Mouse (Mus musculus): ENCODE measurements around the gene Sds. TPM values are rescaled to one million over a fixed set of nuclear protein-coding genes. Genes with fewer than 3 reads are reported as not detected.

Gene Sds
- total RNA-seq, 2 experiments from 2014 or later = not detected

- no peak for ATAC-seq (replicated peaks; ENCODE audit: low FRiP score, poor library complexity, severe bottlenecking)
Measured at GRCm38 (mm10) chr5:120438991-120439710, 37.2 kb upstream of the Sds start.

DNA sequence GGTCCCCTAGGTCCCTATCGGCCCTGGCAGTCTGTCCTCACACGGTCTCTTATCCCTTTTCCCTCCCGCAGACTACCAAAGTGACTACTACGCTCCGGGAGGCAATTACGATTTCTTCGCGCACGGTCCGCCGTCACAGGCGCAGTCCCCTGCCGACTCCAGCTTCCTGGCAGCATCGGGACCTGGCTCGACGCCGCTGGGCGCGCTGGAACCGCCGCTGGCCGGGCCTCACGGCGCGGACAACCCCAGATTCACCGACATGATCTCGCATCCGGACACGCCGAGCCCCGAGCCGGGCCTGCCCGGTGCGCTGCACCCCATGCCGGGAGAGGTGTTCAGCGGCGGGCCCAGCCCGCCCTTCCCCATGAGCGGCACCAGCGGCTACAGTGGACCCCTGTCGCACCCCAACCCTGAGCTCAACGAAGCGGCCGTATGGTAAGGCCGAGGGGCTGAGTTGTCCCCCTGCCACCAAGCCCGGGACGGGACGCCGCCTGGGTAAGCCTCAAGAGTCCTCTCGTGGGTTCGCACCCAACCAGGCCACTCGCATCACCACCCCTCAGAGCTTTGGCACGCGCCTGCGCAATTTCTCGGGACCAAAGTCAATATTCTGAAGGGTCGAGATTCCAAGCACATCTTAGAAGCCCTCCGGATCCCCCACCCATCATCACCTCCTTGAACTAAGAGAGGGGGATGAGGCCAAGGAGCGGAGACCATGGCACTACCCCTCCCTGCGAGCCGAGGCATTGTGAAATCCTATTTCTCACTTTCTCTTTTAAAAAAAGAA is 36.2 kb upstream of the Sds start:
- ATAC-seq (replicated peaks; ENCODE audit: low FRiP score, poor library complexity, severe bottlenecking) = no peak

DNA sequence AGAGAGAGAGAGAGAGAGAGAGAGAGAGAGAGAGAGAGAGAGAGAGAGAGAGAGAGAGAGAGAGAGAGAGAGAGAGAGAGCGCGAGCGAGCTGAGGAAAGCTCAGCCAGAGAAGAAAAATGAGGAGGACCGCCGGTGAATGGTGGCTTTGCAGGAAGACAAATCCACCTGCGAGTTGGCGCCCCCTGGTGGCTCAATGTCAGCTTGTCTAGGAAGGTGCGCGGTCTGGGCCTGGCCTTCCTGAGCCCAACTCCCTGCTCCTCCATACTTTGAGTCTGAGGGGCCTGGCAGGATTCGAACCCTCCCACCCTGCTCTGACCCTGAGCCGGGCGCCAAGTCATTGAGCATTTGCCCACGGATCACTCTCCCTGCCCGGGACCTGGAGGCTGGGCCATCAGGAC is 35.6 kb upstream of the Sds start:
- ATAC-seq (replicated peaks; ENCODE audit: low FRiP score, poor library complexity, severe bottlenecking) = peak; percentile 78

DNA sequence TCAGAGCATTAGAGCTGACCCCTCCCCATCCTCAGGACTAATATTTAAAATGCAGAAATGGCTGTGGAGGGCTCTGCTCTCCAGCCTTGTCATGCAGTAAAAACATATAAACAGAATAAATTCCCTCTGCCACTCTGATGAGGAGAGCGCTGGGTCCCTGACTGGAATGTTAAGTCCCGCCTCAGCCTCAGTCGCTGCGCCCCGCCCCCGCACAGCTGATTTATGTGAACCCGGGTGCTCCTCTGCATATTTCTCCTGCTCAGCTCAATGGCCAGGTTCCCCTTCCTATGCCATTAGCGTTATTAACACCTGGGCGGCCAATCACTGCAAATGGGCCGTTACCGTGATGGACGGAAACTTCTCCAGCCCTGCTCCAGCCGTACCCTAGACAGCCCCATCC is 29.0 kb upstream of the Sds start:
- ATAC-seq (replicated peaks; ENCODE audit: low FRiP score, poor library complexity, severe bottlenecking) = no peak

- ATAC-seq (replicated peaks; ENCODE audit: low FRiP score, poor library complexity, severe bottlenecking) = no peak
Measured at GRCm38 (mm10) chr5:120454756-120455337, 21.5 kb upstream of the Sds start.

DNA sequence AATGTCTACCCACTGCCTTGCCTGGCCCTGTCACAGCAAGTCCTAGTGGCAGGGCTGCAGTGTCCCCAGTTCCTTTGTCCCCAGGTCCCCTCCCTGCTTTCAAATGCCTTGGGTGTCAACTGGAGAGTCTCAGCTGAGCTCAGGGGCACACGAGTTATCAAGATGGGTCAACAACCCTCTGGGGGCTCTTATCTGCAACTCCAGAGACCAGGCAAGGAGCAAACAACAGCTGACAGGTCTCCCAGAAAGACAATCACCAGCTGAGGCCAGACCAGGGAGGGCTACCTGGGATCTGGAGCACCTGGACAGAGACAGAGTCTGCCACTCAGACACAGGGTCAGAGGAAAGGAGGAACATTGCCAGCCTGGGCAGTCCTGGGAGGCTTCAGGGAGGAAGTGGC is 20.1 kb upstream of the Sds start:
- no peak for ATAC-seq (replicated peaks; ENCODE audit: low FRiP score, poor library complexity, severe bottlenecking)

- no peak for ATAC-seq (replicated peaks; ENCODE audit: low FRiP score, poor library complexity, severe bottlenecking)
Measured at GRCm38 (mm10) chr5:120456841-120457554, 19.3 kb upstream of the Sds start.

- ATAC-seq (replicated peaks; ENCODE audit: low FRiP score, poor library complexity, severe bottlenecking) = 0 out of 2 replicates have a peak, but pooled peaks have one; percentile 46
Measured at GRCm38 (mm10) chr5:120457628-120458027, 18.7 kb upstream of the Sds start.

GRCm38 (mm10) chr5:120459133-120459532 is 17.2 kb upstream of the Sds start:
- ATAC-seq (replicated peaks; ENCODE audit: low FRiP score, poor library complexity, severe bottlenecking) = peak; percentile 44

DNA sequence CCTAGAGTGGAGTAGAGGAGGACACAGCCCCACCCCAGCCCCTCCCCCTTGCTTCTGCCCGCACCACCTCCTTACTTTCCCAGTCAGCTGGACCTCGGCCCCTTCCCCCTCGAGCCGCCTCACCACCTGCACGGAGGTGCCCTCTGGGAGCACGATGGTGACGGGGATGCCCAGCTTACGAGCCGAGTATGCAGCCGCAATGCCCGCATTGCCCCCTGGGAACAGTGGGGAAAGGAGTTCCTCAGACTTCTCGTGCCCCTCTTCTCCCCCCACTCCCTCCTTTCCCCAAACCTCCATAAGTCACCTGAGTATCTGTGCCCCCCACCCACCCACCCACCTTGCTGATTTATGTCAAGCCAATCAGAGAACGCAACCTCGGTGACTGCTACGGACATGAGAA is 14.4 kb upstream of the Sds start:
- ATAC-seq (replicated peaks; ENCODE audit: low FRiP score, poor library complexity, severe bottlenecking) = no peak

- 0 out of 2 replicates have a peak, but pooled peaks have one; percentile 22 for ATAC-seq (replicated peaks; ENCODE audit: low FRiP score, poor library complexity, severe bottlenecking)
Measured at GRCm38 (mm10) chr5:120464321-120464720, 12.0 kb upstream of the Sds start.

- ATAC-seq (replicated peaks; ENCODE audit: low FRiP score, poor library complexity, severe bottlenecking) = no peak
Measured at GRCm38 (mm10) chr5:120465062-120465461, 11.3 kb upstream of the Sds start.

DNA sequence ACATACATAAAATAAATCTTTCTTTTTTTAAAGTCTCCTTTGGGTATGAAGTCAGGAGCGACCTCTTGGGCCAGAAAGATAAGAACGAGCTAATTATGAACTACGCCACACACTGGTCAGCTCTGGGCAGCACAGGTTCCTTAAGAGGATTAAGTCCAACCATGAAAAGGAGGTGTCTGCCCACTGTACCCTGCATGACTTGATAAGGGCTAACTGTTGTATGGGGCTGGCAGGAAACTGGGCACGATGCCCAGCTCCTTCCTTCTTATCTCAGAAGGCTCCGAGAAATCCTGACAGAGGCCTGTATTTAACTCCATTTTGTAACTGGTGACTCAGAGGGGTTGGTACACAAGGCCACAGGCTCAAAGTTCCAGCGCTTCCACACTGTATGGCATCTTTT is 10.5 kb upstream of the Sds start:
- peak; percentile 88 for ATAC-seq (replicated peaks; ENCODE audit: low FRiP score, poor library complexity, severe bottlenecking)

DNA sequence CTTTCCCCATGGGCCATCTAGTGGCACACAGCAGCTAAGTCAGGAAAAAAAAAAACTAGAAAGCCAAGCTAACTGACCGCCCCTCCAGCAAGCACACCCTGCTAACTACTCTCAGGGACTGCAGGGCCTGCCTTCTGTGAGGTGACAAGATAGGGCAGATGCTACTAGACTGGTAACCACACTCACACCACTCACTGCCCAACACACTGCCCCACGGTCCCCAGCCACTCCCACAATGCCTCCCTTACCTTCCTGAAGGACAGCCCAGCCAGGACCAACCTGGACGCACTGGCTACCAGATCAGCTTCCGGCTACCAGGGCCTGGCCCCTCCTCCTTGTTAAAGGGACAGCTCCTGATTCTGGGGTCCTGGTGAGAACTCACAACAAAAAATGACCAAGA is 9.3 kb upstream of the Sds start:
- no peak for ATAC-seq (replicated peaks; ENCODE audit: low FRiP score, poor library complexity, severe bottlenecking)

DNA sequence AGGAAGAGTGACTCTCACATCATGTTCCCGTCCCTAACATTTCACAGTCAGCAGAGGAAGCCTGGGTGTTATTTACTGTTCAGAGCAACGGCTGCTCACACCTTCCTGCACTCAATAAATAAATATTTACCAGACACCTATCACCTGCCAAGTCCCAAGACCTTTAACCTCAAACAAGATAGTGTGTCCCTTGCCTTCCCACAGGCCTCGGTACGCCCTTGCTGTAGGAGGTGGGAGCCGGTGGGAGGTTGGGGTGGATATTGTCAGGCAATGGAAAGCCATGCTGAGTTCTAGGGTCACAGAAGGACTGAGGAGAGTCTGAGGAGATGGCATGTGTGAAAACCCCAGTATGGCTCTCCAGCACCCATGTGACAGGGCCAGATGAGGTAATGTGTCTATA is 8.0 kb upstream of the Sds start:
- no peak for ATAC-seq (replicated peaks; ENCODE audit: low FRiP score, poor library complexity, severe bottlenecking)

DNA sequence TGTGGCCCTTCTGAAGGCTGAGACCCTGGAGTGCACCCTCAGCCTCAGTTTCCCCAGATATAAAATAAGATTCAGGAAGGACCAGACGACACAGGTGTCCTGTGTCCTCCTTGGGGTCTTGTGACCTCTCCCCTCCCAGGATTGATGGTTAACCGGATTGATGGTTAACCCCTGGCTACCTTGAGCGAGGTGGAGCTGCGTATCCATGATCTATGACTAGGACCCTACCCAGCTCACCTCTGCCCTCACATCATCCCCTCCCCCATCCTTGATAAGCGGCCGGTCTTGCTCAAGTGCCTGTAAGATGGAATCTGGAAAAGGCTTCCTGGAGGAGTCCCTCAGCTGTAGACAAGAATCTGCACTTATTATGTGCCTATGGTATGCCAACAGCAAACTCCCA is 7.5 kb upstream of the Sds start:
- ATAC-seq (replicated peaks; ENCODE audit: low FRiP score, poor library complexity, severe bottlenecking) = no peak

- ATAC-seq (replicated peaks; ENCODE audit: low FRiP score, poor library complexity, severe bottlenecking) = no peak
Measured at GRCm38 (mm10) chr5:120471538-120471937, 4.8 kb upstream of the Sds start.

DNA sequence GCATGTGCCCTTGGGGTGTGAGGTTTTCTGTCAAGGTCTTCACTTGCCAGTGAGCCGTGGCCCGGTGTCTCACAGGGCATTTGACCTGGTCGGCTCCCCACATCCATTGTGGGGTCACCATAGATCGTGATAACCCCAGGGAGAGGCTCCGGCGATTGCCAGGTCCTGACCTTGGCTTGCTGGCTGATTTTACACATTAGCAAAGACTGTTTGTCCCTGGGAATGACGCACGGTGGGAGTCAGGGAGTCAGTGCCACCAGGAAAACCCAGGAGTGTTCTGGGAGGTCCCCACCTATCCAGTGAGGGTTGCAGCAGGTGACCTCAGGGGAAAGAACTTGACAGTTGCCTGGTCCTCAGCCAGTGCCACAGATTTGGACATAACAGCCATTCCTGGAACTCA is 3.6 kb upstream of the Sds start, which contains the start of gene Sdsl:
Gene Sdsl, minus strand, starts transcription at position 41 of the 400 bp plus-strand sequence.
- ATAC-seq (replicated peaks; ENCODE audit: low FRiP score, poor library complexity, severe bottlenecking) = no peak

DNA sequence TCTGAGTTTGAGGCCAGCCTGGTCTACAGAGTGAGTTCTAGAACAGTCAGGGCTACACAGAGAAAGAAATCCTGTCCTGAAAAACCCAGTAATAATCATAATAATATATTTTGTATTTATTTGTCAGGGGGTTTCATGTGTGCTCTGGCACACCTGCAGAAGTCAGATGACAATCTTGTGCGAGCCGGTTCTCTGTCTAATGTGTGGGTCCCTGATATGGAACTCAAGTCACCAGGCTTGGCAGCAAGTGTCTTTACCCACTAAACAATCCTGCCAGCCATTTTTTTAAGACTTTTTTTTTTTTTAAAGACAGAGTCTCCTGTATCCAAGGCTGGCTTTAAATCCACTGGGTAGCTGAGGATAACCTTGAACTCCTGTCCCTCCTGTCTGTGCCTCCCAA is 3.0 kb upstream of the Sds start:
- ATAC-seq (replicated peaks; ENCODE audit: low FRiP score, poor library complexity, severe bottlenecking) = no peak

DNA sequence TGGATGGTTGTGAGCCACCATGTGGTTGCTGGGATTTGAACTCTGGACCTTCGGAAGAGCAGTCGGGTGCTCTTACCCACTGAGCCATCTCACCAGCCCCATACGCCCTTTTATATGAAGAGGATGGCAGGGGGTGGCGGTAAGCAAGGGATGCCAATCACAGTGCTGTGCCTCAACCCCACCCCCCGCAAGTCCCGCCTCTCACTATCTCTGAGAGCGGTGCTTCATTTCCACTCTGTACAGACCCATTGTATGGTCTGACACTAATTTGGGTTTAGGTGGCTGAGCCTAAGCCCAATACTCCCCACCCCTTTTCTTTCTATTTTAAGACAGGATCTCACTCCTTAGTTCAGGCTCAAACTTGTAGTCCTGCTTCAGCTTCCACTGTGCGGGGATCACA is 465 bp upstream of the Sds start:
- ATAC-seq (replicated peaks; ENCODE audit: low FRiP score, poor library complexity, severe bottlenecking) = no peak
